Comparison of ENCODE assay signal across 8 mouse cellular contexts in genomic region chr8:70856541-70857197, GRCm38 (mm10). TPM values are rescaled to one million over a fixed set of nuclear protein-coding genes. Genes with fewer than 3 reads are reported as not detected.
DNase-seq lines count a peak whose midpoint lies in the region; ATAC-seq and TF ChIP-seq lines count a peak whose summit lies in the region.

No protein-coding gene starts in this region.

- no peaks in the 10 kb centered on the region for H3K27me3 ChIP-seq in heart, postnatal 0 days (ENCODE audit: control insufficient read depth, insufficient read depth, low read length)
- peaks cover 6% of the 10 kb centered on the region; the same call in 1 of the 2 replicates for H3K27me3 ChIP-seq in lung, embryonic 14.5 days (ENCODE audit: insufficient read depth, low read length)

- no peaks in the 10 kb centered on the region for H3K9me3 ChIP-seq in ES-E14 (ENCODE audit: control insufficient read depth, insufficient read depth, low read depth, low read length)
- H3K9me3 ChIP-seq in heart, postnatal 0 days (replicated peaks; ENCODE audit: control insufficient read depth, low read length), result no peaks in the 10 kb centered on the region
- no peaks in the 10 kb centered on the region for H3K9me3 ChIP-seq in lung, embryonic 14.5 days (ENCODE audit: low read depth, low read length)

- DNase-seq in ES-E14 (ENCODE audit: low read depth, low spot score), result no peak
- DNase-seq in adrenal gland, postnatal 14 days, result peak; percentile 86
- DNase-seq in heart, postnatal 0 days (ENCODE audit: low spot score), result no peak
- peak; percentile 83 to 92 for DNase-seq in kidney, postnatal 36 days
- peak; percentile 77 for DNase-seq in lung, embryonic 14.5 days
- DNase-seq in ovary, postnatal 14 days (ENCODE audit: low spot score), result peak; percentile 57
- no peak for DNase-seq in spleen, adult 12 weeks (ENCODE audit: low spot score)

- peaks cover under 1 to 19% of the 10 kb centered on the region in 2 experiments; a peak in 3 of 4 replicates for H3K4me1 ChIP-seq in ES-E14 (ENCODE audit: control insufficient read depth in 2 of 2, insufficient read depth in 2 of 2, low read length in 2 of 2, poor library complexity in 1 of 2)
- no peaks in the 10 kb centered on the region for H3K4me1 ChIP-seq in heart, postnatal 0 days (ENCODE audit: control insufficient read depth, insufficient read depth)
- no peaks in the 10 kb centered on the region for H3K4me1 ChIP-seq in lung, embryonic 14.5 days (ENCODE audit: insufficient read depth)

- WGBS in heart, postnatal 0 days, result 5% methylated on average over 33 of the region's 33 CpGs
- WGBS in lung, embryonic 14.5 days, result 7% methylated on average over 31 of the region's 33 CpGs

- H3K9ac ChIP-seq in ES-E14 (ENCODE audit: insufficient read depth, low read depth, low read length, poor library complexity, severe bottlenecking), result peak overlapping the region; percentile 46
- H3K9ac ChIP-seq in heart, postnatal 0 days (replicated peaks; ENCODE audit: low read depth, low read length), result 0 out of 2 replicates have a peak overlapping the region, but pooled peaks have one; percentile 27
- H3K9ac ChIP-seq in lung, embryonic 14.5 days, result peak overlapping the region; percentile 49

- no peaks in the 10 kb centered on the region for H3K36me3 ChIP-seq in ES-E14 (ENCODE audit: control insufficient read depth, insufficient read depth, low read length, poor library complexity, severe bottlenecking)
- H3K36me3 ChIP-seq in heart, postnatal 0 days (replicated peaks; ENCODE audit: control insufficient read depth, insufficient read depth, low read length), result no peaks in the 10 kb centered on the region
- H3K36me3 ChIP-seq in lung, embryonic 14.5 days (ENCODE audit: insufficient read depth), result no peaks in the 10 kb centered on the region

- no peak overlapping the region for H3K27ac ChIP-seq in ES-E14 (ENCODE audit: insufficient read depth, low read depth, low read length, poor library complexity, severe bottlenecking)
- no peak overlapping the region for H3K27ac ChIP-seq in heart, postnatal 0 days (ENCODE audit: low read depth)
- no peak overlapping the region for H3K27ac ChIP-seq in lung, embryonic 14.5 days (ENCODE audit: low read depth)

- in situ Hi-C loops in ES-E14 (cut with MboI; ENCODE audit: low sequenced_read_pairs in 2 of 2, unreplicated experiment in 2 of 2), result no loop called here

- peak overlapping the region; percentile 72 for H3K4me2 ChIP-seq in heart, postnatal 0 days (ENCODE audit: low read depth, low read length)
- H3K4me2 ChIP-seq in lung, embryonic 14.5 days, result peak overlapping the region; percentile 81

- H3K4me3 ChIP-seq in ES-E14 (ENCODE audit: insufficient read depth in 1 of 2, low read depth in 1 of 2, low read length in 2 of 2, poor library complexity in 1 of 2, severe bottlenecking in 1 of 2), result peak overlapping the region; percentile 63
- H3K4me3 ChIP-seq in heart, postnatal 0 days (ENCODE audit: low read depth, low read length), result peak overlapping the region; percentile 46
- H3K4me3 ChIP-seq in lung, embryonic 14.5 days (ENCODE audit: low read depth, low read length), result peak overlapping the region; percentile 40

- ATAC-seq in erythroblast, adult 5-6 weeks (replicated peaks; ENCODE audit: low FRiP score, poor library complexity, severe bottlenecking), result peak; percentile 70
- peak; percentile 78 for ATAC-seq in heart, postnatal 0 days (ENCODE audit: insufficient read depth, low read depth)
- ATAC-seq in lung, embryonic 14.5 days (ENCODE audit: insufficient read depth), result peak; percentile 82

- no peak for TF ChIP-seq EP300 in heart, postnatal 0 days (IDR thresholded peaks at IDR 0.05; ENCODE audit: low read depth)

- no peak for TF ChIP-seq CTCF in heart, postnatal 0 days (IDR thresholded peaks at IDR 0.05; ENCODE audit: low read depth)
- no peak for TF ChIP-seq CTCF in lung, embryonic 14.5 days (IDR thresholded peaks at IDR 0.05; ENCODE audit: low read depth)

TF ChIP-seq in ES-E14, 5 proteins besides CTCF, POLR2A, EP300 and RAD21:
- TF ChIP-seq CHD2 (IDR thresholded peaks at IDR 0.05; ENCODE audit: low read depth, low read length) (no peak), ZC3H11A (IDR thresholded peaks at IDR 0.05; ENCODE audit: borderline replicate concordance, low read depth, low read length) (no peak), HCFC1 (IDR thresholded peaks at IDR 0.05; ENCODE audit: borderline replicate concordance, insufficient read depth, low read length) (no peak), ZNF384 (IDR thresholded peaks at IDR 0.05; ENCODE audit: low read depth, low read length) (no peak), MAFK (IDR thresholded peaks at IDR 0.05; ENCODE audit: insufficient read depth, low read depth, low read length) (no peak)

RNA-seq across cellular contexts. Expression of gene Kcnn1, which starts 6.4 kb away (rescaled TPM):
- 3.7 and 6.6 TPM in 2 replicates for total RNA-seq in ES-E14 (2012; rRNA removed)
- total RNA-seq in adrenal gland, postnatal 14 days (2021), result 2.9 and 3.8 TPM in 2 replicates
- total RNA-seq in erythroblast, adult 5-6 weeks (2015; ENCODE audit: low replicate concordance), result not detected in 2 replicates
- total RNA-seq in erythroblast, adult 5-6 weeks (2017; ENCODE audit: low replicate concordance), result not detected in 2 replicates
- 7.5 and 25.2 TPM in 2 replicates for total RNA-seq in heart, postnatal 0 days (2014; rRNA removed; ENCODE audit: low replicate concordance)
- 3.4 TPM in 2 replicates for polyA plus RNA-seq in heart, postnatal 0 days (2015; fragmentation: Nextera tagmentation; extraction: Ambion mirVana)
- polyA plus RNA-seq in lung, embryonic 14.5 days (2014; fragmentation: Nextera tagmentation; extraction: Ambion mirVana), result 0.54 and 0.72 TPM in 2 replicates

RNA-seq across cellular contexts. Expression of gene Ccdc124, which starts 17.1 kb away (rescaled TPM):
- total RNA-seq in ES-E14 (2012; rRNA removed), result 52.5 and 82.3 TPM in 2 replicates
- total RNA-seq in adrenal gland, postnatal 14 days (2021), result 52.2 and 52.9 TPM in 2 replicates
- total RNA-seq in erythroblast, adult 5-6 weeks (2015; ENCODE audit: low replicate concordance), result 12.3 and 14.2 TPM in 2 replicates
- total RNA-seq in erythroblast, adult 5-6 weeks (2017; ENCODE audit: low replicate concordance), result 11.7 and 13.4 TPM in 2 replicates
- total RNA-seq in heart, postnatal 0 days (2014; rRNA removed; ENCODE audit: low replicate concordance), result 12.6 and 32.0 TPM in 2 replicates
- 77.9 and 79.5 TPM in 2 replicates for polyA plus RNA-seq in heart, postnatal 0 days (2015; fragmentation: Nextera tagmentation; extraction: Ambion mirVana)
- polyA plus RNA-seq in lung, embryonic 14.5 days (2014; fragmentation: Nextera tagmentation; extraction: Ambion mirVana), result 121 and 125 TPM in 2 replicates

RNA-seq across cellular contexts. Expression of gene Arrdc2, which starts 17.1 kb away (rescaled TPM):
- total RNA-seq in ES-E14 (2012; rRNA removed), result 11.4 and 18.8 TPM in 2 replicates
- 12.5 and 15.8 TPM in 2 replicates for total RNA-seq in adrenal gland, postnatal 14 days (2021)
- 15.0 and 25.7 TPM in 2 replicates for total RNA-seq in erythroblast, adult 5-6 weeks (2015; ENCODE audit: low replicate concordance)
- 18.1 and 30.8 TPM in 2 replicates for total RNA-seq in erythroblast, adult 5-6 weeks (2017; ENCODE audit: low replicate concordance)
- 4.5 and 38.1 TPM in 2 replicates for total RNA-seq in heart, postnatal 0 days (2014; rRNA removed; ENCODE audit: low replicate concordance)
- polyA plus RNA-seq in heart, postnatal 0 days (2015; fragmentation: Nextera tagmentation; extraction: Ambion mirVana), result 3.0 and 3.6 TPM in 2 replicates
- polyA plus RNA-seq in lung, embryonic 14.5 days (2014; fragmentation: Nextera tagmentation; extraction: Ambion mirVana), result 4.3 and 4.4 TPM in 2 replicates

RNA-seq across cellular contexts. Expression of gene Slc5a5, which starts 35.9 kb away (rescaled TPM):
- 2.5 and 3.4 TPM in 2 replicates for total RNA-seq in ES-E14 (2012; rRNA removed)
- total RNA-seq in adrenal gland, postnatal 14 days (2021), result 0.30 TPM in 1 of 2 replicates, not detected in the other
- not detected in 2 replicates for total RNA-seq in erythroblast, adult 5-6 weeks (2015; ENCODE audit: low replicate concordance)
- total RNA-seq in erythroblast, adult 5-6 weeks (2017; ENCODE audit: low replicate concordance), result 0.17 TPM in 1 of 2 replicates, not detected in the other
- total RNA-seq in heart, postnatal 0 days (2014; rRNA removed; ENCODE audit: low replicate concordance), result not detected in 2 replicates
- 0.05 and 0.10 TPM in 2 replicates for polyA plus RNA-seq in heart, postnatal 0 days (2015; fragmentation: Nextera tagmentation; extraction: Ambion mirVana)
- 0.12 and 0.16 TPM in 2 replicates for polyA plus RNA-seq in lung, embryonic 14.5 days (2014; fragmentation: Nextera tagmentation; extraction: Ambion mirVana)

RNA-seq across cellular contexts. Expression of gene Rpl18a, which starts 40.5 kb away (rescaled TPM):
- total RNA-seq in ES-E14 (2012; rRNA removed), result 2,806 and 2,972 TPM in 2 replicates
- total RNA-seq in adrenal gland, postnatal 14 days (2021), result 1,399 and 1,708 TPM in 2 replicates
- total RNA-seq in erythroblast, adult 5-6 weeks (2015; ENCODE audit: low replicate concordance), result 1,597 and 1,896 TPM in 2 replicates
- 369 and 492 TPM in 2 replicates for total RNA-seq in erythroblast, adult 5-6 weeks (2017; ENCODE audit: low replicate concordance)
- total RNA-seq in heart, postnatal 0 days (2014; rRNA removed; ENCODE audit: low replicate concordance), result 2,186 and 2,206 TPM in 2 replicates
- 2,523 and 2,655 TPM in 2 replicates for polyA plus RNA-seq in heart, postnatal 0 days (2015; fragmentation: Nextera tagmentation; extraction: Ambion mirVana)
- polyA plus RNA-seq in lung, embryonic 14.5 days (2014; fragmentation: Nextera tagmentation; extraction: Ambion mirVana), result 5,317 and 5,483 TPM in 2 replicates

Comparison
In these comparisons a context has a peak if more than half of its experiments do, and no peak if none do; other contexts are left out.
1. DNase-seq: peak in adrenal gland, postnatal 14 days (single experiment), kidney, postnatal 36 days (2 of 2), lung, embryonic 14.5 days (single experiment) and ovary, postnatal 14 days (single experiment); none in ES-E14 (single experiment), heart, postnatal 0 days (single experiment) and spleen, adult 12 weeks (single experiment).
2. Peak in every context shown above with its lines, with median percentiles within 50 percentile points of each other: H3K4me3 ChIP-seq, H3K9ac ChIP-seq and ATAC-seq.